8 mouse cellular contexts compared by ENCODE assay signal in the genomic region with DNA sequence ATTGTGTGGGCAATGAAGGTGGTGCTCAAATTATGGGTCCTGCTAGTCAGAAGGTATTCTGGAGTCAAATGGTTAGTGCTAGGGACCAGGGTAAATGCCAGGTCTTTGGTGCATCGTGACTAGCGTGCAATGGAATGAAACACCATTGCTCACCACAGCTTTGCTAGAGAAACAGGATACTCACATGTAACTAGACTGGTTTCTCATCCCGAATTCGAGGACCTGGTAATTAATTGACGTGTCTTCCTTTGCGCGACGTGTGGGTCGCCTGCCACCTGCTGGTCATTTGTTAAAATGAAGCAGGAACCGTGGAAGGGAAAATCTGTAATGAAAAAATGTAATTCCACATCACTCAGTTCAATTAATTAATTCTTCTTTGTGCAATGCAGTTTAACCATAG. TPM values are rescaled to one million over a fixed set of nuclear protein-coding genes. Genes with fewer than 3 reads are reported as not detected.
DNase-seq lines count a peak whose midpoint lies in the region; ATAC-seq and TF ChIP-seq lines count a peak whose summit lies in the region.

No protein-coding gene starts in this region.

- peak; percentile 59 for DNase-seq in kidney, adult 2 months
- peak; percentile 6 for DNase-seq in MEL (ENCODE audit: low read depth, low spot score)
- peak; percentile 26 for DNase-seq in cerebellum, adult 9-10 months
- peak; percentile 25 for DNase-seq in gastrocnemius, postnatal 14 days
- peak; percentile 49 to 68 for DNase-seq in layer of hippocampus, postnatal 36 days

- no peak overlapping the region for H3K4me2 ChIP-seq in kidney, embryonic 15.5 days
- H3K4me2 ChIP-seq in midbrain, embryonic 16.5 days (ENCODE audit: low read length), result peak overlapping the region; percentile 35

- no peak; the same call in 1 of the 2 replicates for ATAC-seq in kidney, embryonic 15.5 days (replicated peaks; ENCODE audit: low FRiP score)
- ATAC-seq in midbrain, embryonic 16.5 days, result peak; percentile 58
- no peak for ATAC-seq in activated CD4-positive, CD25-positive, alpha-beta regulatory T cell, adult 4 months

- WGBS in kidney, adult 2 months, result 1% methylated on average over 10 of the region's 10 CpGs
- 3% methylated on average over 10 of the region's 10 CpGs for WGBS in kidney, embryonic 15.5 days
- 1% methylated on average over 10 of the region's 10 CpGs for WGBS in midbrain, embryonic 16.5 days

- H3K9ac ChIP-seq in kidney, embryonic 15.5 days, result no peak overlapping the region
- no peak overlapping the region for H3K9ac ChIP-seq in MEL (ENCODE audit: control insufficient read depth, low read depth, low read length, poor library complexity, severe bottlenecking)
- H3K9ac ChIP-seq in midbrain, embryonic 16.5 days (ENCODE audit: low read depth, low read length), result no peak overlapping the region

- no peaks in the 10 kb centered on the region for H3K36me3 ChIP-seq in kidney, adult 2 months (ENCODE audit: control insufficient read depth, insufficient read depth, low read length)
- H3K36me3 ChIP-seq in kidney, embryonic 15.5 days, result no peaks in the 10 kb centered on the region
- no peaks in the 10 kb centered on the region for H3K36me3 ChIP-seq in MEL (ENCODE audit: control insufficient read depth in 1 of 2, insufficient read depth in 2 of 2, low read length in 2 of 2)
- H3K36me3 ChIP-seq in midbrain, embryonic 16.5 days (ENCODE audit: control insufficient read depth, insufficient read depth, low read length), result no peaks in the 10 kb centered on the region

- intact Hi-C loops in gastrocnemius, postnatal 14 days (cut with DNase I; ENCODE audit: low total_unique reads), result no loop called here

- H3K79me2 ChIP-seq in MEL (ENCODE audit: control insufficient read depth, insufficient read depth, low read length, poor library complexity), result no peaks in the 10 kb centered on the region

- H3K4me1 ChIP-seq in kidney, adult 2 months (ENCODE audit: control insufficient read depth, insufficient read depth, low read length), result no peaks in the 10 kb centered on the region; the same call in 1 of the 2 replicates
- peaks cover 7% of the 10 kb centered on the region; the same call in 1 of the 2 replicates for H3K4me1 ChIP-seq in kidney, embryonic 15.5 days
- H3K4me1 ChIP-seq in MEL (ENCODE audit: control insufficient read depth in 1 of 2, insufficient read depth in 2 of 2, low read length in 2 of 2), result no peaks in the 10 kb centered on the region
- peaks cover 14% of the 10 kb centered on the region for H3K4me1 ChIP-seq in midbrain, embryonic 16.5 days (ENCODE audit: control insufficient read depth, insufficient read depth, low read length)

- no peaks in the 10 kb centered on the region for H3K27me3 ChIP-seq in kidney, adult 2 months (replicated peaks; ENCODE audit: control insufficient read depth, insufficient read depth, low read length)
- H3K27me3 ChIP-seq in kidney, embryonic 15.5 days, result peaks cover 59% of the 10 kb centered on the region
- no peaks in the 10 kb centered on the region for H3K27me3 ChIP-seq in MEL (ENCODE audit: control insufficient read depth in 1 of 2, insufficient read depth in 2 of 2, low read length in 2 of 2)
- H3K27me3 ChIP-seq in midbrain, embryonic 16.5 days (ENCODE audit: control insufficient read depth, insufficient read depth, low read depth, low read length), result no peaks in the 10 kb centered on the region; the same call in 1 of the 2 replicates

- TF ChIP-seq CTCF in kidney, adult 2 months (conservative IDR thresholded peaks at IDR 0.05; ENCODE audit: insufficient read depth, insufficient read length, low read depth, low read length), result peak; percentile 79
- TF ChIP-seq CTCF in MEL (IDR thresholded peaks at IDR 0.05 in 2 of 3, conservative IDR thresholded peaks at IDR 0.05 in 1 of 3; ENCODE audit: control insufficient read depth in 1 of 3, insufficient read depth in 1 of 3, low read depth in 2 of 3, low read length in 3 of 3, poor library complexity in 1 of 3, severe bottlenecking in 1 of 3), result peak in 2 of 3 experiments; percentile 46 to 55; a peak in 5 of 6 replicates

- H3K4me3 ChIP-seq in kidney, adult 2 months (ENCODE audit: insufficient read depth, low read depth, low read length), result no peak overlapping the region
- no peak overlapping the region for H3K4me3 ChIP-seq in kidney, embryonic 15.5 days (replicated peaks)
- H3K4me3 ChIP-seq in MEL (ENCODE audit: control insufficient read depth in 1 of 2, insufficient read depth in 1 of 2, low read depth in 2 of 2, low read length in 2 of 2), result no peak overlapping the region
- no peak overlapping the region for H3K4me3 ChIP-seq in midbrain, embryonic 16.5 days (ENCODE audit: low read depth, low read length)

- no peak overlapping the region for H3K27ac ChIP-seq in kidney, adult 2 months (ENCODE audit: insufficient read depth, low read depth, low read length)
- H3K27ac ChIP-seq in kidney, embryonic 15.5 days, result no peak overlapping the region
- no peak overlapping the region for H3K27ac ChIP-seq in MEL (ENCODE audit: control insufficient read depth, low read depth, low read length)
- no peak overlapping the region for H3K27ac ChIP-seq in midbrain, embryonic 16.5 days (ENCODE audit: low read length)

- no peaks in the 10 kb centered on the region for H3K9me3 ChIP-seq in kidney, embryonic 15.5 days (replicated peaks)
- no peaks in the 10 kb centered on the region for H3K9me3 ChIP-seq in MEL (replicated peaks; ENCODE audit: insufficient read depth, low read length)
- no peaks in the 10 kb centered on the region for H3K9me3 ChIP-seq in midbrain, embryonic 16.5 days (replicated peaks; ENCODE audit: control insufficient read depth, low read length, poor library complexity, severe bottlenecking)

- no peak for TF ChIP-seq EP300 in MEL (IDR thresholded peaks at IDR 0.05; ENCODE audit: low read depth in 1 of 2, low read length in 2 of 2)

- TF ChIP-seq RAD21 in MEL (IDR thresholded peaks at IDR 0.05; ENCODE audit: low read depth, low read length), result peak; percentile 46

- TF ChIP-seq POLR2A in kidney, adult 2 months (IDR thresholded peaks at IDR 0.05; ENCODE audit: low read depth, low read length), result no peak
- TF ChIP-seq POLR2A in MEL (IDR thresholded peaks at IDR 0.05; ENCODE audit: control insufficient read depth in 1 of 2, insufficient read depth in 1 of 2, low read depth in 1 of 2, low read length in 2 of 2, poor library complexity in 1 of 2), result no peak

TF ChIP-seq in MEL, 35 proteins besides CTCF, POLR2A, EP300 and RAD21:
- TF ChIP-seq USF2 (IDR thresholded peaks at IDR 0.05; ENCODE audit: borderline replicate concordance in 1 of 2, insufficient read depth in 1 of 2, low read depth in 1 of 2, low read length in 2 of 2) (no peak), ZC3H11A (IDR thresholded peaks at IDR 0.05; ENCODE audit: low read depth, low read length) (peak; percentile 16; the same call in 1 of the 2 replicates), SMC3 (IDR thresholded peaks at IDR 0.05; ENCODE audit: low read depth, low read length) (peak; percentile 45)

RNA-seq across cellular contexts. Expression of a gene that starts 10.5 kb away (rescaled TPM):
- polyA plus RNA-seq in kidney, adult 2 months (2012; rRNA removed), result 0.14 and 0.15 TPM in 2 replicates
- 1.1 and 1.4 TPM in 2 replicates for polyA plus RNA-seq in kidney, embryonic 15.5 days (2015; fragmentation: Nextera tagmentation; extraction: Ambion mirVana)
- total RNA-seq in MEL (2012; rRNA removed), result not detected in 2 replicates
- not detected for polyA plus RNA-seq in MEL (2012; ENCODE audit: insufficient read depth in 1 of 2, insufficient read length in 2 of 2, low read depth in 1 of 2, low replicate concordance in 2 of 2, missing spikeins in 1 of 2)
- total RNA-seq in gastrocnemius, postnatal 14 days (2021), result not detected
- total RNA-seq in layer of hippocampus, postnatal 36 days (2021), result 1 to 10 TPM; 5.6 to 6.0 TPM
- polyA plus RNA-seq in midbrain, embryonic 16.5 days (2015; fragmentation: Nextera tagmentation; extraction: Ambion mirVana), result 8.1 and 9.0 TPM in 2 replicates
- not detected for polyA plus RNA-seq in activated CD4-positive, CD25-positive, alpha-beta regulatory T cell, adult 4 months (2017; shearing (Covaris generic))

RNA-seq across cellular contexts. Expression of a gene that starts 17.6 kb away (rescaled TPM):
- polyA plus RNA-seq in kidney, adult 2 months (2012; rRNA removed), result 737 and 835 TPM in 2 replicates
- polyA plus RNA-seq in kidney, embryonic 15.5 days (2015; fragmentation: Nextera tagmentation; extraction: Ambion mirVana), result 3.1 and 3.3 TPM in 2 replicates
- not detected in 2 replicates for total RNA-seq in MEL (2012; rRNA removed)
- not detected for polyA plus RNA-seq in MEL (2012; ENCODE audit: insufficient read depth in 1 of 2, insufficient read length in 2 of 2, low read depth in 1 of 2, low replicate concordance in 2 of 2, missing spikeins in 1 of 2)
- not detected for total RNA-seq in gastrocnemius, postnatal 14 days (2021)
- not detected for total RNA-seq in layer of hippocampus, postnatal 36 days (2021)
- 0.16 TPM in 1 of 2 replicates, not detected in the other for polyA plus RNA-seq in midbrain, embryonic 16.5 days (2015; fragmentation: Nextera tagmentation; extraction: Ambion mirVana)
- polyA plus RNA-seq in activated CD4-positive, CD25-positive, alpha-beta regulatory T cell, adult 4 months (2017; shearing (Covaris generic)), result not detected

Comparison
In these comparisons a context has a peak if more than half of its experiments do, and no peak if none do; other contexts are left out.
1. RNA of a gene that starts 17.6 kb away (polyA plus RNA-seq): 737 to 835 TPM in kidney, adult 2 months; 3.1 to 3.3 TPM in kidney, embryonic 15.5 days, 0.16 TPM in midbrain, embryonic 16.5 days, not detected in MEL and not detected in activated CD4-positive, CD25-positive, alpha-beta regulatory T cell, adult 4 months; every median in the first group is over 100 times any median in the second.
2. DNase-seq: peak in every context shown above with its lines; median percentile 59 in kidney, adult 2 months; 58 in layer of hippocampus, postnatal 36 days; 26 in cerebellum, adult 9-10 months; 25 in gastrocnemius, postnatal 14 days; 6 in MEL.